Mouse (Mus musculus) spleen, adult 12 weeks (tissue): ENCODE measurements at regions not wholly inside any gene's neighbourhood (a gene's known extent, or its start where the extent isn't known, plus 50 kb on each side); places are given as distances from the start of the nearest gene placed in this dataset.

ENCODE experiments used
- DNase-seq: peaks from one replicate; pipeline ENCODE4 v3.0.0; 2022; ENCODE audit warnings: low spot score

- DNase-seq, result no peak
Observed at GRCm38 (mm10) chr5:112182775-112183174, 69.5 kb downstream of the Cryba4 start.

DNA sequence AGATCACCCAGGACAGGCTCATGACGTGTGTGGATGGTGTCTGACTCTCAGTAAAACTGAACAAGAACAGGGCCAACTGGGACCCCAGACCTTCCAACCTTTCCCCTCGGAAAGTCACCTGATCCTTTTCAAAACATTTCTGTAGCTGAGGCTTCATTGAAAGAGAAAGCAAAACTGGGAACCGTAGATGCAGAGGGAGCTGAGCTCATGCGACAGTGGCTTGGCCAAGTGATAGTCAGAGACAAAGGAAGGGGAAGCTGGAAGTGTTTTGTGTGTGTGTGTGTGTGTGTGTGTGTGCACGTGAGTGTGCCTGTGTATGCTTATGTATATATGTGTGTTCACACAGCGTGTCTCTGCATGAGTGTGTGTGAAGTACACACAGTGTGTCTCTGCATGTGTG lies 56.7 kb downstream of the Cryba4 start:
- no peak for DNase-seq
